Mouse (Mus musculus) forebrain, embryonic 14.5 days (tissue): ENCODE results near the gene Sh3pxd2a. TPM values are rescaled to one million over a fixed set of nuclear protein-coding genes. Genes with fewer than 3 reads are reported as not detected.

ENCODE experiments used
- microRNA-seq: library from miRNA; unstranded; fragments of <30 nt; microRNA quantifications from one replicate; pipeline ENCODE4, GENCODE M21; 2016
- polyA plus RNA-seq: library from polyadenylated mRNA; unstranded; fragments of >200 nt; fragmentation: Nextera tagmentation; extraction: Ambion mirVana; gene quantifications from 2 replicates; pipeline ENCODE4 v1.2.1, GENCODE M21; 2014

Gene Sh3pxd2a
- polyA plus RNA-seq, 1 experiment from 2014 or later, result 3.4 TPM

Small RNA genes lying within 50 kb of the gene (microRNA-seq; reads per million reads assigned to microRNA genes)
- not detected for gene Mir6995

Other genes with a start within 250 kb of the Sh3pxd2a start
- 39.0 and 41.6 TPM in 2 replicates for gene Stn1, start 73.1 kb upstream of the Sh3pxd2a start, polyA plus RNA-seq
- gene Slk, start 115.3 kb upstream of the Sh3pxd2a start, polyA plus RNA-seq, result 8.2 and 8.5 TPM in 2 replicates
- gene Col17a1, start 227.7 kb upstream of the Sh3pxd2a start, polyA plus RNA-seq, result 0.12 and 0.15 TPM in 2 replicates